Mouse (Mus musculus): ENCODE results near the gene Slc36a4.

Slc36a4 gene

DNA sequence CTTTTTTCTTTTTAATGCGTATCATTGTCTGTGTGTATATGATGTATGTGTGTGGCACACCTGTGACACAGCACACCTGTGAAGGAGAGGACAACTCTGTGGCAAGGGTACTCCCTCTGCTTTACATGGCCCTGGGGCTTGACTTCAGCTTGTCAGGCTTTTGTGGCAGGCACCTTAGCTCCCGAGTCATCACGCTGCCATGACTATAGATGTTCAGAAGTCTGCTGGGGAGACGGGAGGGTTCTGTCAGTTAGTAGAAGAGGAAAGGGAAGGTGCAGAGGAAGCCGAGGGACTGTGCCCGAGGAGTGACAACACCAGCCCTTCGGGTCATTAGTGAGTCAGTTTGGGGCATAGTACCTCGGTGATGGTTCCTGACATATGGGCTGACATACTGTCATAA, 13.0 kb downstream of the Slc36a4 start:
- no peak for DNase-seq (ENCODE audit: low spot score)

DNA sequence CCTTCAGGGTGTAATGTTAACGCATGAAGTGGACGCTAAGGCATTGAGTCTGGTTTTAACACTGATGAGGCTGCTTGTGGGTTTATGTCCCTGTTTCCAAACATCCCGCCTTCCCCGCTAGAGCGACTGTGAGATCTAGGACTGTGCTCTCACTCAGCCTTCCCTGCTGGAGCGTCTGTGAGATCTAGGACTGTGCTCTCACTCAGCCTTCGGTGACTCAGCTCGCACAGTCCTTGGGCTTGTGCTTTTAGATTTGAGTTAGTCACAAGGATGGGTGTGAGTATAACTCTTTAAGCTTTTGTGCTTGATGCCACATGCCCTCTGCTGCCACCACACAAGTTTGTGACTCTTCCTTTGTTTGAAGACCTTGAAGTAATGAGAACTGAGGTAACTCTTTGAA, 17.6 kb downstream of the Slc36a4 start:
- DNase-seq (ENCODE audit: low spot score) = no peak

DNA sequence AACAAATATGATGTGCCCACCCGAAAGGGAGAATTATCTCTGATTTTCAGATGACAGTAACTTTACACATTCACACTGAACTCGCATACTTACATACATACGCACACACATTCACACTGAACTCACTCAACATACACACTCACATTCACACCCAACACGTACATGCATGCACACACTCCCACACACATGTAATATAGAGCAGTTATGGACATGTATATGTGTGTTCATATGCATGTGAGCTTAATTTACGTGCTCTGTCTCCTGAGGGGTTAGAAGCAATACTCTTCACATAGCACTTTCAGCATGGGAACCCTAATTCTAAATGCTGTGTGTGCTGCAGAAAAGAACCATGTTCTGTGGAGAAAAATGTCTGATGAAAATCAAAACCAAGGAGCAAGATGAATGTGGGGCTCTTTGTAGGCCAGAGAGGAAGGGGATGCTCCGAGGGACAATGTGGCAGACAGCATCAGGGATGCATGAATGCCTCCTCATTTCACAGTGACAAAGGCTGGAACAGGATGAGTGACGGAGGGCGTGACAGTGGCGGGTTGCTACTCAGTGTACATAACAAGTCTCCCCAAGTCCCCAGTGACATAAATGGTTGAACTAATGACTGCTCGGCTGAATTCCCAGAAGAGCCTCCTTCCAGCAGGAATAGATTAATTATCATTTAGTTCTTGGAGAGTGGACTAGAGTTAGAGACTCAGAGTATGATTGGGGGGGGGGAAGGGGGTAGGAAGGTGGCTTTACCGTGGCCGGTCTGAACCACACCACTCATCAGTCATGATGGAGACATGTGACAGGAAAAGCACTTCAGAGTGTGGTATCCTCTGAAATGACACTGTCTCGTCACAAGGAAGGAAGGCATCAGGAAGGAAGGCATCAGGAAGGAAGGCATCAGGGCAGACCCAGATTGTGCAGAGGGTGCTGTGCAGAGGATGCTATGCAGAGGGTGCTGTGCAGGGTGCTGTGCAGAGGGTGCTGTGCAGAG, 22.5 kb downstream of the Slc36a4 start:
- DNase-seq (ENCODE audit: low spot score) = no peak

DNA sequence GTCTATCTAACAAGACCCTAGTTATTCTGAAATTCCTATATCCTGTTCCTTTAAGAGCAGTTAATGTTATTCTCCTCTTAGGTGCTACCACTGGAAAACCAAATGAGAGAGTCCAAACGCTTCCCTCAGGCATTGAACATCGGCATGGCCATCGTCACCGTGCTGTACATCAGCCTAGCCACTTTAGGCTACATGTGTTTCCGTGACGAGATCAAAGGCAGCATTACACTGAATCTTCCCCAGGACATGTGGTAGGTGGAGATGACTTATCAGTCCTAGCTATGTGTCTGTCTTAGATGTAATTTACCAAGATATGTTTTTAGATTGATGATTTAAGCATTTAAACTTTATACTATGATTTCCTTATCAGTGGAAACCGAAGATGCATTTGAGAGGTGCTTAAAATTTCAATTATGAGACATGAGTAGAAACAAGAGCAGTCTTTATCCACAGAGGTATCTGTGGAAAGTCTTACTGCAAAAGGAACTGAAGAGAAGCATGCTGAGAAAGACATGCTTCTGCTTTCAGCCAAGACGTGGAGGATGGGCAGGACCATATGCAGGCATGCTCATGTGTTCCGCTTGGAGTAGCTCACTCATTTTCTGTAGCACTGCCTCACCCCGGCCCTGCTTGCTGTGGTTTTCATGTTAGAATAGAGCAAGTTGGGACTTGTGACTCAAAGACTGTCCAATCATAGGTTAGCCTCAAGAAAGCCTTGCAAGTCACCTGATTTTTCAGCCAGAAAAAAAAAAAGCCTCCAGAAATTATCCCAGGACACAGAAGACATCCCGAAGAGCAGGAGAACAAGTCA, 24.7 kb downstream of the Slc36a4 start:
- no peak for DNase-seq (ENCODE audit: low spot score)

DNA sequence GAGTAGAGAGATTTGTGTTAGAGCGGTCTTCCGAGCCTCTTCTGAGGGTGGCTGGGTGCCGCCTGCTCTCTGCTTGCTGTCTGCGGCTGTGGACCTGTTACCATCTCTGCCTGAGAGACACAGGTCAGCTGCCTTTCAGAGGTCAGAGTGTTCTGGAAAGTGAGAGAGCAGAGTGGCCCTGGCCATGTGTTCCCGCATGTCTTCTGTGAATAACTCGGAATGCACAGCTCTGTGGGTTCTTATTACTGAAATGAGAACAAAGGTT, 25.3 kb downstream of the Slc36a4 start:
- DNase-seq (ENCODE audit: low spot score) = no peak

DNA sequence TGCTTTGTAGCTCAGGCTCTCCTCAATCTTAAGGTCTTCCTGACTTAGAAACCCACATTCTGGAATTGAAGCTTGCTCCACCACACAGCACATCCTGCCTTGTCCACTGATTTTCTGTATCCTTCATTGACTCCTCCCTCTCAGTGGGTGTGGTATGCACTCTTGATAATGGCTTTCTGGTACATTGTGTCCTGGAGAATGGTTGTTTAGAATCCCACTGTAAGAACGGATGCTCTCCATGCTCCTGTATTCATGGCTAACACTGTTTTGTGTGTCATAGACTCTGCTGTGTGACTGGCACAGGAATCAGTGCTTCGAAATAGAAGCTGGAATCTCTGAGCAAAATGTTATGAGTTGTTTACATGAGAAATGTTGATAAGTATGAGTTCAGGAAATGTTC, 28.0 kb downstream of the Slc36a4 start:
- DNase-seq (ENCODE audit: low spot score) = no peak

DNA sequence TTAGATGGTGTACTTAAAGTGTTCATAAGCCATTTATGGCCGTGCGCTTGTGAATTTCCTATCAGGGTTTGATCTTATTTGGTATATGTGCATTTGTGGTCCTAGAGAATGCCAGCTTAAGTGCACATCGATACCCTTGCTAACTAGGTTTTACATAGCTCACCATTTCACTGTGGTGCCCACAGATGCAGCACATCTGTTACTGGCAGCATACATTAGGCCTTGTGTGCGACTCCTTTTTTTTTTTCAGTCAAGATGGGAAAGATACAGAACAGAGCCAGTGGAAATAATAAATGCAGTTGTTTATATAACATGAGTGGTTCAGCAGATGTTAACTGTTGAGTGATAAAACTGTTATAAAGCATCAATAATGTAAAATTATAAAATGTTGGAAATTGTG, 31.9 kb downstream of the Slc36a4 start:
- DNase-seq (ENCODE audit: low spot score) = no peak

DNA sequence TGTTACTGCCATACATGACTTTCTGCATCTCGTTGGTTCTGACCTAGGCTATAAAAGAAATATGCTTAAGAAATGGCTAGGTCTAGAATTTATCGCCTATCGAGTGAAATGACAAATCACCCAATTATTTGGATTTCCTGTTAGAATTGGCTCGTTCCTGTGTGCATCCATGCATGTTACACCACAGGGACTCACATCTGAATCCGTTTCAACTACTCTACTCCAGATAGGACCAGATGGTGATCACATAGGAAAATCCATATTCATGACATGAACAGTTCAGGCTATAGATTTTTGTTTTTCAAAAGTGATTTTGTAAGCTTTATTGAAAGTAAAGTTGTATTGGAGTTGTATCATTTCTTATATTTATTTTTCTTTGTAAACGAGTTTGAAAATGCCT, 32.4 kb downstream of the Slc36a4 start:
- DNase-seq (ENCODE audit: low spot score) = no peak

DNA sequence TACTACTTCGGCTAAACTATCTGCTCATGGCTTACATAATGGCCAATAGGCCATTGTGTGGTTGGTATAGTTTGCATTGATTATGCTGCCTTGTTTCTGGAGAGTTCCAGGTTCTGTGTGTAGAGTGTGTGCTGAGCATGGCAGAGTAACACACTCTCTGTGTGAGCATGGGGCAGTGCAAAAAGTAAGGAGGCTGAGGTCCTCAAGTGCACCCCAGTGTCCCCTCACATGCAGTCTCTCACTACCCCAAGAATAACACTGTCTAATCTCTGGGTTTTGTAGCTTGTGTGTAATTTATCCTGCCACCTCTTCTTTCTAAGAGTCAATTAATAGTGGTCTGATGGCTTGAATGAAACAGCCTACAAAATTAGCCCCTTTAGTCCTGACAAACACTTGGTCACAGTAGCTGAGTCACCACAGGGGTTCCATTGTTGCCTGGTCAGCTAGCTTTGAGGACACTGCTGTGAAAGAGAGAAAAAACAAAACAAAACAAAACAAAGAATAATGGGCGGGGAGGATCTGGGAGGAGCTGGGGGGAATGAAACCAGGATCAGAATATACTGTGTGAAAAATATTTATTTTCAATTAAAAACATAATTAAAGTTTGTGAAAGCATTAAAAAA, 36.6 kb downstream of the Slc36a4 start:
- no peak for DNase-seq (ENCODE audit: low spot score)

DNA sequence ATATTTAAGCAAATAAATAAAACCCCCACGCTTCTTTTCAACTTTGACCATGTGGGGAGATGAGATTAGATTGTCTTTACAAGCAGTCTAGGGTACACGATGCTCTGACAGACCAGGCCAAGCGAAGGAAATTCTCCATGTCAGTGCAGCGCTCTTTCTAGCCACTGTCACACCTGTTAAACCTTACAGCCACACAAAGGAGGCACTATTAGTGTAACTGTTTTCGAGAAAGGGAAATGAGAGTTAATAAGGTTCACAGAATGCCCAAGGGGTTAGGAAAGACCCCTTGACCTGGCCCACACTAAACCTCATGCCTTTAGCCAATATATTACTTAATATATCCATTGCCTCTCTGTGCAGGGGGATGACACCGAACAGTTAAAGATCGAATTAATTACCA, 37.1 kb downstream of the Slc36a4 start:
- DNase-seq (ENCODE audit: low spot score) = no peak

DNA sequence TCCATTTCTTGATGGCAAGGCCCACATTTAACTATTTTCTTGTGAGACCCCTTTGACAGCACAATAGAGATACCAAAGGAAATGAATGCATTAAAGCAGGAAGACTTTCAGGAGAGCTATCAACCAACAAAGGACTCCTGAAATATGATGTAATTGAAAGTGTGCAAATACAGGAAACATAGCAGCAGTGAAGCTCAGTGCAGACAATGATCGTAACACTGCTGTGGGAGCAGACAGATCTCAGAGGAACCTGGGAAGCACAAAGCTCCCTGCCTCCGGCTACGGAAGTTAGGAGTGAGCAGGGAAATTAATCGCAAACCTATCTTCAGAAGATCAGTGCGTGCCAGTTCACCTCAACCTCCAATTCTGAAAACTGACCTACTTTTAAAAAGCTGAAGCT, 38.8 kb downstream of the Slc36a4 start:
- DNase-seq (ENCODE audit: low spot score) = no peak

DNA sequence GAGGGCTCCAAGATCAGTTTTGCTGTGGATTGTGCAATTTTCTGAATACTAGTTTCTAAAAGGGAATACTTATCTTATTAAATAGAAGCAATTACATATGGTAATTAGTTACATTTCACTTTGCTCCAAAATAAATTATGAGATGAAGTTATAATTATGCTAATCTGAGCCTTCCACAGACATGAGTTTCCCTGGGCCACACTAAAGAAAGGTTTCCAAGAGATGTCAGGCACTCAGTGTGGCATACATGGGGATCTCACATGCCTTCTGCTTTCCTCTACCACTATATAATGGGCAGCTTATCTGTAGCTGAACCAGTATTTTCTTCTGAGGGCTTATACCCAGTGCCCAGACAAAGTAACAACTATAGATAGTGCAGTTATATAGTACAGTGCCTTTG, 49.8 kb downstream of the Slc36a4 start:
- no peak for DNase-seq (ENCODE audit: low spot score)

DNA sequence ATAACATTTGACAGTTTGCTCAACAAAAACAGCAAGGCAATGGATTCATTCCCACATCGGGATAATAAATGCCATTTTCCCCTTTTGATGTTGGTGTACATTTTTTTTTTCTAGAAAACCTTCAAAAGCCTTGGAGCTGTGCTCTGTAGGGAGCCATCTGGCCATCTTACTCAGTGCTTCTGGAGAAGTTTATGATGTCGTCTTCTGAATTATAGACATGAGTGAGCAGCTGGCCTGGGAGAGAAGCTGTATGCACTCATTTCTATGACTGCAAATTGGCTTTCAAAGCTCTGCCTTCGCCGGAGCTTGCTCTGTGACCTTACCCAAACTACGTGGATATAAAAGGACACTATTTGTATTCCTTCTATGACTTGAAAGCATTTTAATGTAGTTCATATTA, 56.8 kb downstream of the Slc36a4 start:
- no peak for DNase-seq (ENCODE audit: low spot score)

DNA sequence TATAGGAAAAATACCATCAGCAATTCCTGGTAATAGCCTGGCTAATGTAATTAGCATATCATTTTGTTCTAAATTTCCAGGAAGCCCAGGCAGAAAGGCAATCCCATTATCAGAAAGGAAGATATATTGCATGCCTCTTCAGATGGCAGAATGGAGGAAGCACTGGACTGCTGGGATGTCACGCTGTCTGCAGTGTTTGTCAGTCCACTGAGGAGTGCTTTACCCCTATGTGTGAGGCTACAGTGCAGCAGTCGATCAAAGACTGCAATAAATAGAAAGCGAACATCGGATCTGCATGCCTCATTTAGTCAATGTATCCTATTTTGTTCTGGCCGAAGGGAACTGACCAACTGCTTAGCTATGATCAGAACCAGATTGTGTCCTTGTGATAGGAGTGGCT, 57.3 kb downstream of the Slc36a4 start:
- DNase-seq (ENCODE audit: low spot score) = no peak

DNA sequence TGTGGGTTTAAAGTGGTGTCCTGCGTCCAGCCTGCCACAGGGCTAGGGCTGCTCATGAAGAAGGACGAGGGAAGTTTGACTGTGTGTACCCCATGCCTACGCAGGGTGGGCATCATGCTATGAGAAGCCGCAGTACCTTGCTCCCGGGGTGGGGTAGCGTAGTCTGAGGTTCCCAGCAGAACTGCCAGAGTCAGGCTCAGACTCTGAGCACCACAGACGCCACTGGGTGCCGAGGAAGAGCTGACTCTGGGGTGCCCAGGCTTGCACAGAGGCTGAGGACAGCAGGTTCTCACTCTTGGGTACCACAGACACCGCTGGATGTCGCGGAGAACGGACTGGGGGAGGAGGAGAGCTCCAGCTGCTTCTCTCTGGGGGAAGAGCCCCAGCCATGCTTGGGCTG, 63.2 kb downstream of the Slc36a4 start:
- DNase-seq (ENCODE audit: low spot score) = no peak

DNA sequence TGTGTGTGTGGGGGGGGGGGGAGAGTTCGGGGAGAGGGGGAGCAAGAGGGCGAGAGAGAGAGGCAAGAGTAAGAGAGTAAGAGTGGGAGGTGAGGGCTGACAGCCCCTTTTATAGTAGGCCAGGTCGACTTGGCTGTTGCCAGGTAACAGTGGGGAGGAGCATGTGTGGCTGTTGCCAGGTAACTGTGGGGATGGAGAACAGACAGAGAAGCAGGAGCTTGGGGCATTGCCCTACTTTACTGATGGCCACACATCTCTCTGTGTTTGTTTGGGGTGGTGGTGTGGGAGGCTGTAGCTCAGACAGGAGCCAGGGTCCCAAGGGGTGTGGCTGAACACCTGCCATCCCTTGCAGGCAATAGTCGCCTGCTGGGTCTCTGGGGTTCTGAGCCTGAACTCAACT, 63.9 kb downstream of the Slc36a4 start:
- DNase-seq (ENCODE audit: low spot score) = no peak

DNA sequence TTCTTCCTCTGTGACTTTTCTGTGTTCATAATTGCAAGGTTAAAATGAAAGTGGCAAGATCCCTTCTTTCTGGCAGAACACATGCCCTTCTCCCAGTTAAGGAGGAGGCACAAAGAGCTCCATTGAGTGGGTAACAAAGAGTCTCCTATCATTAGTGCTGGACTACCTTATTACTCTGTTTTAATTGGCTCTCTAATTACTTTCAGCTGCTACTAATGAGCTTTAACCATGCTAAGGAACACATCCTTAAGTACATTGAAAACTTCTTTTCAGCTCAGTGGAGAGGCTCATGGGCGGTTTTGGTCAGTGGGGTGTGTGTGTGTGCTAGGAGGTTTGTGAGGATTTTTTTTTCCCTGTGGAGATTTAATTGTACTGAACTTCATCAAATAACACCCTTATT, 65.4 kb downstream of the Slc36a4 start:
- no peak for DNase-seq (ENCODE audit: low spot score)

DNA sequence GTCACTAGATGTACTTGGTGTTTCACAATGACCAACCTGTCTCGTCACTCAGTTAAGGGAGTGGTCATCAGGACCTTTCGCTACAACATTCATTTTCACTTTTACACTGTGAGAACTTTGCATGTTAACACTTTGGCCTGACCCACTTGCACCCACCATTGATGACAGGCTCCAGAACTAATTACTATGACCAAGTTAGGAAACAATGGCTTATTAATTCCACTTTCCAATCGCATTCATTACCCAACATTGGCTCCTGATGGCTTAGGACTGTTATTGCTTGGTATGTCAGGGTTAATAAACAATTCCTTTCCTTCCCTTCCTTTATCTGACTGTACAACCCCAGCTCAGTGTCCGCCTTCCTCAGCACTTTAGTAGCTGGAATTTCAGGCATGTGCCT, 72.4 kb downstream of the Slc36a4 start:
- no peak for DNase-seq (ENCODE audit: low spot score)

DNA sequence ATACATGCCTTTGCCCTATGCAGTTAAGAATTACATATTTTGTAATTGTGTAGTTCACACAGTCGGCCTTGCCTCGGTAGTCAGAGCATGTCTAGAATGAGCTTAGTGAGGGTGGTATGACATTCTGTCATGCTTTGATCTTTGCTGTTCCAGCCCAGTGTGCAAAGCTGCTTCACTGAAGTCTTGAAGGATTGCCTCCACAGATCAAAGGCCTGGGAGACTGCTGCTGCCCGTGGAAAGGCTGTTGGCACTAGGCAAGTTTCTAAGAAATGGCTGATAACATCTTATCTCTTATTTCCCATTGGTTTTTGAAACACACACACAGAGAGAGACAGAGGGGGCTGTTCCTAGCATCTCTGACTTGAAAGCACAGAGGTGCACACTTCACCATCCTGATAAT, 76.7 kb downstream of the Slc36a4 start:
- DNase-seq (ENCODE audit: low spot score) = no peak

DNA sequence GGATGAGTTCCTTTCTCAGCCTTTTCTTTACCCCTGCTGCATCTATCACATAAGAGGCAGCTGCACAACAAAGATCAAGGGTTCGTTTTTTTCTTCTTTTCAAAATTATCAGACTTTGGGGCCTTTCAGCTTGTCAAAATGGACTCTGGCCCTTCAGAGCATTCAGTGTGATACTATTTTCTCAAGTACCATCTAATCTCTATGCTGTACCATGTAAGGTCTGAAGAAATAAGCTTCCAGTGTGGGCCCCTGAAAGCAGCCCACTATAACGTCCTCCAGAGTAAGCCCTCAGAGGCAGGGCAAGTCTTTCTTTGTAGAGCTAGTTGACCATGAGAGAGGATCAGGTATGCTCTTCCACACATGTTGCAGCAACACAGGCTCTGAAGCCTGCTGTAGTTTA, 77.1 kb downstream of the Slc36a4 start:
- DNase-seq (ENCODE audit: low spot score) = no peak

DNA sequence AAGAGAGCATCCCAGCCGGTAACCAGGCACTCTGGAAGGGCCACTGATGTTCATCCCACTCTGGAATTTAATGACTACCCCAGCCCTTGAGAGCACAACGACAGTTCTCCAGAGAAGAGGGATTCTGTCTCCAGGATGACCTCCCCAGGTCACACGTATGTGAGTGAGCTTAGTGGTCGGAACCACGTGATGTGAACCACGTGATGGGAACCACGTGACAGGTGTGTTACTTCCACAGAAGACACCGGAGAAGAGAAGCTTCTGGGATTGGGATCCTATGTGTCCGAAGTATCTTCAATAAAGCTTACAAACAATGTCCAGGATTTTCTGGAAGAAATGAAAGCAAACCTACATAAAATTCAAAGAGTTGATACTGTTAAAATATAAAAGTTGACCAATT, 82.5 kb downstream of the Slc36a4 start:
- no peak for DNase-seq (ENCODE audit: low spot score)

All from left cerebral cortex, adult 11 months (tissue).